Mouse (Mus musculus) frontal cortex, adult 2 months (tissue): ENCODE results near the gene Taar7e. TPM values are rescaled to one million over a fixed set of nuclear protein-coding genes. Genes with fewer than 3 reads are reported as not detected.
A peak's percentile ranks its signal among the peaks of the same experiment; 100 is the strongest.
"Not testable (repeated sequence)": the region's sequence is repeated elsewhere in the genome, so short reads cannot be mapped to it uniquely, and the experiment has no call there.

Experiments used
- DNase-seq, 2 experiments: peaks; one replicate each; pipeline ENCODE4 v3.0.0; 2022; ENCODE audit warnings: low spot score in 1 of 2; ENCODE audit errors: extremely low spot score in 1 of 2
- polyA plus RNA-seq: library from polyadenylated mRNA; depleted of rRNA; stranded (reverse); fragments of >200 nt; gene quantifications from 2 replicates; pipeline ENCODE4 v1.2.3, GENCODE M21; 2012; rRNA removed

Gene Taar7e
- not detected in 2 replicates for polyA plus RNA-seq

- DNase-seq = no peak
These were observed at the start of gene Taar7e for GRCm38 (mm10) chr10:24037314-24037713. TSS of gene Taar7e (plus strand) at chr10:24037614.

GRCm38 (mm10) chr10:23993381-23993780, 44.0 kb upstream of the Taar7e start, which contains the start of gene Taar7a:
TSS of gene Taar7a (minus strand) at chr10:23993481.
- DNase-seq = no peak

- no peak for DNase-seq
These were observed 37.8 kb upstream of the Taar7e start, which contains the start of gene Taar7b for GRCm38 (mm10) chr10:23999639-24000038. TSS of gene Taar7b (plus strand) at chr10:23999939.

- DNase-seq = no peak
These were observed 31.0 kb upstream of the Taar7e start for GRCm38 (mm10) chr10:24006442-24006841.

- DNase-seq = no peak
These were observed 30.4 kb upstream of the Taar7e start for GRCm38 (mm10) chr10:24007034-24007433.

- no peak for DNase-seq
These were observed 29.3 kb upstream of the Taar7e start for GRCm38 (mm10) chr10:24008143-24008542.

- DNase-seq = no peak
These were observed 10.5 kb upstream of the Taar7e start, which contains the start of gene Taar7d for GRCm38 (mm10) chr10:24026922-24027321. TSS of gene Taar7d (plus strand) at chr10:24027222.

- no peak for DNase-seq
These were observed 6.1 kb upstream of the Taar7e start for GRCm38 (mm10) chr10:24031347-24031746.

- DNase-seq = no peak
These were observed 2.9 kb downstream of the Taar7e start for GRCm38 (mm10) chr10:24040120-24040869.

GRCm38 (mm10) chr10:24049210-24049609, 11.8 kb downstream of the Taar7e start, which contains the start of gene Taar7f:
TSS of gene Taar7f (plus strand) at chr10:24049510.
- no peak for DNase-seq

- DNase-seq = no peak
These were observed 14.6 kb downstream of the Taar7e start for GRCm38 (mm10) chr10:24052039-24052438.

GRCm38 (mm10) chr10:24058986-24059385, 21.6 kb downstream of the Taar7e start:
- DNase-seq = no peak

GRCm38 (mm10) chr10:24074751-24075150, 37.3 kb downstream of the Taar7e start:
- DNase-seq = not testable (repeated sequence)

- DNase-seq = not testable (repeated sequence)
These were observed 38.8 kb downstream of the Taar7e start, which contains the start of gene Taar8a for GRCm38 (mm10) chr10:24076200-24076599. TSS of gene Taar8a (plus strand) at chr10:24076500.

- DNase-seq = peak; percentile 9 to 76
These were observed 42.8 kb downstream of the Taar7e start for GRCm38 (mm10) chr10:24080166-24080565.

GRCm38 (mm10) chr10:24085936-24086335, 48.5 kb downstream of the Taar7e start:
- no peak for DNase-seq

GRCm38 (mm10) chr10:24086555-24086954, 49.1 kb downstream of the Taar7e start:
- DNase-seq = no peak

GRCm38 (mm10) chr10:24087168-24087567, 49.8 kb downstream of the Taar7e start:
- no peak for DNase-seq
